Mouse (Mus musculus) heart, embryonic 10.5 days (tissue): Measurements from ENCODE around the gene E2f3. TPM values are rescaled to one million over a fixed set of nuclear protein-coding genes. Genes with fewer than 3 reads are reported as not detected.

Experiments
- DNase-seq: peaks from one replicate; pipeline ENCODE4 v3.0.0-alpha.2; 2017; ENCODE audit warnings: low spot score
- H3K27ac ChIP-seq: fragments of 300-500 bp; sonication (generic); 2 replicates; pipeline ENCODE4 v1.5.1; 2016; ENCODE audit warnings: mild to moderate bottlenecking
- H3K27me3 ChIP-seq: fragments of 300-500 bp; sonication (generic); 2 replicates; pipeline ENCODE4 v1.6.1; 2016; ENCODE audit warnings: mild to moderate bottlenecking; ENCODE audit not compliant: poor library complexity, insufficient read depth, severe bottlenecking
- H3K36me3 ChIP-seq: fragments of 300-500 bp; sonication (generic); 2 replicates; pipeline ENCODE4 v1.6.1; 2016; ENCODE audit warnings: mild to moderate bottlenecking, moderate library complexity
- H3K4me1 ChIP-seq: fragments of 300-500 bp; sonication (generic); 2 replicates; pipeline ENCODE4 v1.6.1; 2016; ENCODE audit warnings: mild to moderate bottlenecking
- H3K4me3 ChIP-seq: fragments of 300-500 bp; sonication (generic); 2 replicates; pipeline ENCODE4 v1.5.1; 2016; ENCODE audit warnings: mild to moderate bottlenecking, moderate library complexity
- H3K9me3 ChIP-seq: fragments of 300-500 bp; sonication (generic); 2 replicates; pipeline ENCODE4 v1.6.1; 2016; ENCODE audit warnings: mild to moderate bottlenecking, moderate library complexity
- WGBS: fragments of 180-500 bp; shearing (Covaris S2); methylation state at CpG from one replicate; pipeline ENCODE4 v1.1.7; 2016; 5-methylcytosine and 5-hydroxymethylcytosine counted together
- polyA plus RNA-seq: library from polyadenylated mRNA; unstranded; fragments of >200 nt; fragmentation: Nextera tagmentation; extraction: Ambion mirVana; gene quantifications from 2 replicates; pipeline ENCODE4 v1.2.1, GENCODE M21; 2016

The E2f3 gene
- polyA plus RNA-seq, 1 experiment from 2014 or later, result 15.6 TPM

DNA sequence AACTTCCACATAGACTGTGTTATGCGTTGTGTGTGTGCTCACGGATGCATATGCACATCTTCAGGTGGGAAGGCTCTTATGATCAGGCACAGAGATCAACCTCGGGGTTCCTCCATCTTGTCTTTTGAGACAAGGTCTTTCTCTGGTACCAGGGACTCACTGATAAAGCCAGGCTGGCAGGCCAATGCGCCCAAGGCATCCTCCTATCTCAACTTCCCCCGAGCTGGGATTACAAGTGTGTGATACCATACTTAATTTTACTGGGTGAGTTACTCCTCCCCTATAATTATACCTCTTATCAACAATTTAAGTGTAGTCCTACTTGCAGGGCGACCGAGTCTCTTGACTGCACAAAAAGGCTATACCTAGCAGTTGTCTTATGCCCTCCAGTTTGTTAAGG is 17.2 kb downstream of the E2f3 start:
- Histone ChIP-seq H3K4me3 (no peak overlapping the region), H3K36me3 (peaks cover 34% of the 10 kb centered on the region), H3K27me3 (no peaks in the 10 kb centered on the region), H3K4me1 (peaks cover 24% of the 10 kb centered on the region), H3K9me3 (no peaks in the 10 kb centered on the region), H3K27ac (no peak overlapping the region)
- DNase-seq, result no peak
- 74% methylated on average over 7 of the region's 7 CpGs for WGBS

GRCm38 (mm10) chr13:29967367-29967766 is 18.5 kb downstream of the E2f3 start:
- peaks cover 39% of the 10 kb centered on the region for H3K36me3 ChIP-seq
- H3K9me3 ChIP-seq, result no peaks in the 10 kb centered on the region
- no peak overlapping the region for H3K27ac ChIP-seq
- H3K4me1 ChIP-seq, result peaks cover 24% of the 10 kb centered on the region
- no peak overlapping the region for H3K4me3 ChIP-seq
- 84% methylated on average over 5 of the region's 5 CpGs for WGBS
- no peaks in the 10 kb centered on the region for H3K27me3 ChIP-seq
- no peak for DNase-seq

- H3K27ac ChIP-seq, result no peak overlapping the region
- no peak for DNase-seq
- H3K9me3 ChIP-seq, result no peaks in the 10 kb centered on the region
- H3K4me3 ChIP-seq, result no peak overlapping the region
- WGBS, result 71% methylated on average over 8 of the region's 8 CpGs
- no peaks in the 10 kb centered on the region for H3K27me3 ChIP-seq
- peaks cover 35% of the 10 kb centered on the region for H3K36me3 ChIP-seq
- peaks cover 24% of the 10 kb centered on the region for H3K4me1 ChIP-seq
These were observed 18.9 kb downstream of the E2f3 start for GRCm38 (mm10) chr13:29966966-29967365.

- DNase-seq, result no peak
- Histone ChIP-seq H3K4me3 (no peak overlapping the region), H3K27me3 (no peaks in the 10 kb centered on the region), H3K9me3 (no peaks in the 10 kb centered on the region), H3K36me3 (peaks cover 46% of the 10 kb centered on the region), H3K4me1 (peaks cover 31% of the 10 kb centered on the region), H3K27ac (no peak overlapping the region)
- 91% methylated on average over 6 of the region's 6 CpGs for WGBS
These were observed 21.8 kb downstream of the E2f3 start for GRCm38 (mm10) chr13:29964087-29964486.

- Histone ChIP-seq H3K4me3 (no peak overlapping the region), H3K27me3 (no peaks in the 10 kb centered on the region), H3K36me3 (peaks cover 42% of the 10 kb centered on the region), H3K9me3 (no peaks in the 10 kb centered on the region), H3K4me1 (peaks cover 18% of the 10 kb centered on the region), H3K27ac (no peak overlapping the region)
- DNase-seq, result no peak
- 90% methylated on average over 6 of the region's 6 CpGs for WGBS
These were observed 25.4 kb downstream of the E2f3 start for GRCm38 (mm10) chr13:29960416-29960815.

GRCm38 (mm10) chr13:29957731-29958254 is 28.1 kb downstream of the E2f3 start:
- no peaks in the 10 kb centered on the region for H3K9me3 ChIP-seq
- H3K36me3 ChIP-seq, result peaks cover 29% of the 10 kb centered on the region
- DNase-seq, result peak; percentile 81
- H3K4me1 ChIP-seq, result peaks cover 18% of the 10 kb centered on the region
- WGBS, result 72% methylated on average over 9 of the region's 9 CpGs
- no peak overlapping the region for H3K4me3 ChIP-seq
- H3K27ac ChIP-seq, result no peak overlapping the region
- H3K27me3 ChIP-seq, result no peaks in the 10 kb centered on the region

- DNase-seq, result no peak
- Histone ChIP-seq H3K36me3 (peaks cover 30% of the 10 kb centered on the region), H3K27ac (no peak overlapping the region), H3K9me3 (no peaks in the 10 kb centered on the region), H3K4me3 (no peak overlapping the region), H3K4me1 (peaks cover 18% of the 10 kb centered on the region), H3K27me3 (no peaks in the 10 kb centered on the region)
- WGBS, result 92% methylated on average over 12 of the region's 12 CpGs
These were observed 28.9 kb downstream of the E2f3 start for GRCm38 (mm10) chr13:29956821-29957421.

- no peak overlapping the region for H3K27ac ChIP-seq
- peaks cover 39% of the 10 kb centered on the region for H3K36me3 ChIP-seq
- no peaks in the 10 kb centered on the region for H3K27me3 ChIP-seq
- H3K4me3 ChIP-seq, result no peak overlapping the region
- peaks cover 20% of the 10 kb centered on the region; the same call in 1 of the 2 replicates for H3K4me1 ChIP-seq
- H3K9me3 ChIP-seq, result no peaks in the 10 kb centered on the region
- DNase-seq, result no peak
- 73% methylated on average over 6 of the region's 11 CpGs for WGBS
These were observed 30.6 kb downstream of the E2f3 start for GRCm38 (mm10) chr13:29955296-29955695.

- Histone ChIP-seq H3K4me3 (no peak overlapping the region), H3K36me3 (peaks cover 43% of the 10 kb centered on the region), H3K27me3 (no peaks in the 10 kb centered on the region), H3K4me1 (peaks cover 23% of the 10 kb centered on the region; the same call in 1 of the 2 replicates), H3K27ac (no peak overlapping the region), H3K9me3 (no peaks in the 10 kb centered on the region)
- WGBS, result 96% methylated on average over 10 of the region's 10 CpGs
- no peak for DNase-seq
These were observed 31.1 kb downstream of the E2f3 start for GRCm38 (mm10) chr13:29954741-29955140.

- peaks cover 31% of the 10 kb centered on the region; the same call in 1 of the 2 replicates for H3K4me1 ChIP-seq
- no peak overlapping the region for H3K27ac ChIP-seq
- 92% methylated on average over 4 of the region's 4 CpGs for WGBS
- H3K9me3 ChIP-seq, result no peaks in the 10 kb centered on the region
- no peak overlapping the region for H3K4me3 ChIP-seq
- no peak for DNase-seq
- H3K36me3 ChIP-seq, result peaks cover 40% of the 10 kb centered on the region
- no peaks in the 10 kb centered on the region for H3K27me3 ChIP-seq
These were observed 32.3 kb downstream of the E2f3 start for GRCm38 (mm10) chr13:29953417-29954045.

- H3K27ac ChIP-seq, result no peak overlapping the region
These were observed 39.8 kb downstream of the E2f3 start for GRCm38 (mm10) chr13:29946045-29946444.

DNA sequence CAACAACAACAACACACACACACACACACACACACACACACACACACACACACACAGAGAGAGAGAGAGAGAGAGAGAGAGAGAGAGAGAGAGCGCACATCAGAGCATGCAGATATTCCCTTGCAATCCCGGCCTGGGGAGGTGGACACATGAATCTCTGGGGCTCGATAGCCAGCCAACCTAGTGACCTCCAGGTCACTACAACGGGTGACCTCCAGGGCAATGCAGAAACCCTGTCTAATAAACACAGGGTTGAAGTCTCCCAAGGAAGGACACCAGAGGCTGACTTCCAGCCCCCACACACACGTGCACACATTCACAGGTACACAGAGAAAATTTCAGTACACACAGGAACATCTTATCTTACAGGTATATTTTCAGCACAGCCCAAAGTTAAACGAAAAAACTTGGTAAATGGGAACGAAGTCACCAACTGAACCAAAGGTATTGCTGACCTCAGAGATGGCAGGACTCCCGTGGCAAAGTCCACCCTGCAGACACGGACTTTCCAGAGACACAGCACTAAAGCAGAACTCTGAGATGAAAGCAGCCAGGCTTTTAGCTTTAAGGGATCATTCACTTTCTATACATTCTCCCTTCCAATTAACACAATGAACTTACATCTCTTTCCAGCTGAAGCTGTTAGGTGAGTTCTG is 40.8 kb downstream of the E2f3 start:
- no peaks in the 10 kb centered on the region for H3K27me3 ChIP-seq
- H3K4me1 ChIP-seq, result peaks cover 39% of the 10 kb centered on the region
- H3K4me3 ChIP-seq, result no peak overlapping the region
- H3K27ac ChIP-seq, result no peak overlapping the region
- H3K9me3 ChIP-seq, result no peaks in the 10 kb centered on the region
- WGBS, result 73% methylated on average over 9 of the region's 9 CpGs
- peaks cover 36% of the 10 kb centered on the region for H3K36me3 ChIP-seq
- DNase-seq, result no peak

More at GRCm38 (mm10) chr13:29946045-29946444, 39.8 kb downstream of the E2f3 start:
- H3K36me3 ChIP-seq, result peaks cover 40% of the 10 kb centered on the region
- 92% methylated on average over 8 of the region's 8 CpGs for WGBS
- no peaks in the 10 kb centered on the region for H3K9me3 ChIP-seq
- no peak overlapping the region for H3K4me3 ChIP-seq
- H3K4me1 ChIP-seq, result peaks cover 39% of the 10 kb centered on the region
- no peak for DNase-seq
- no peaks in the 10 kb centered on the region for H3K27me3 ChIP-seq

- Histone ChIP-seq H3K4me3 (no peak overlapping the region), H3K36me3 (peaks cover 39% of the 10 kb centered on the region), H3K4me1 (peaks cover 37% of the 10 kb centered on the region), H3K27me3 (no peaks in the 10 kb centered on the region), H3K27ac (no peak overlapping the region), H3K9me3 (no peaks in the 10 kb centered on the region)
- 94% methylated on average over 8 of the region's 8 CpGs for WGBS
- DNase-seq, result no peak
These were observed 41.4 kb downstream of the E2f3 start for GRCm38 (mm10) chr13:29944493-29944892.
